Mouse (Mus musculus) ovary, adult 18-20 months (tissue): ENCODE results near the gene Armh2.

Experiments used
- DNase-seq: peaks from one replicate; pipeline ENCODE4 v3.0.0; 2022; ENCODE audit warnings: low spot score, mixed read lengths

Gene Armh2

GRCm38 (mm10) chr13:24741028-24741427 is at the start of gene Armh2:
TSS of gene Armh2 (plus strand) at chr13:24741232.
- no peak for DNase-seq

DNA sequence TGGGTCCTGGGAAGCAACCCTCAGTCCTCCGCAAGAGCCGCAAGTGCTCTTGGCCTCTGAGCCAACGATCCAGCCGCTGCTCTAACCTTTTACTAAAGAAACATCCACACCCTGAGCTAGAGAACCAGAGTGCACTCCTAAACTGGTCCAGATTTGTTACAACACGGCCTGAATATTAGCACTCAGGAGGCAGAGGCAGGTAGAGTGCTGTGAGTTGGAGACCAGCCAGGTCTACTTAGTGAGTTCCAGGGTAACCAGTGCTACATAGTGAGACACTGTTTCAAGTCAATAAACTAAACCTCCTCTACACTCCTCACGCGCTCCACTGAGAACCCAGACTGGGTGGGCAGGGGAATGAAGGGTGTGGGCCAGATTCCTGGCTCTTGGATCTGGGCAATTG is 47.7 kb upstream of the Armh2 start:
- no peak for DNase-seq

- DNase-seq: no peak
These were observed 42.3 kb upstream of the Armh2 start for GRCm38 (mm10) chr13:24698746-24699145.

- DNase-seq: no peak
These were observed 38.9 kb upstream of the Armh2 start for GRCm38 (mm10) chr13:24702128-24702527.

- no peak for DNase-seq
These were observed 31.2 kb upstream of the Armh2 start for GRCm38 (mm10) chr13:24709656-24710396.

DNA sequence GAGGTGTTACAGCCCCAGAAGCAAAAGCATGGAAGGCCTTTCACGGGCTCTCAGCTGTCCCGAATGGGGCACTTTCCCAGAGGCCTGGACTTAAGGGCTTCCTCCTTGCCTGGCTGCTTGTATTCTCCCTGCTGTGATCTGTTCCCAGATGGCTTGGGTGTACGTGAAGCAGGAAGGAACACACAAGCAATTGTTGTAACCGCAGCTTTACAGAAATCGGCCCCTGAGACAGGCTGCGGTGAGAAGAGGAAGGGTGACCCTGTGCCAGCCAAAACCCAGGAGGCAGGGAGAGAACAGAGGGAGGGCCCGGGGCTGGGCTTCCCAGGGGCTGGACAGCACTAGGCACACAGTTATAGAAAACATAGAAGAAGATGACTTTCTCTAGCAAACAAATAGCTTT is 30.1 kb upstream of the Armh2 start:
- no peak for DNase-seq

DNA sequence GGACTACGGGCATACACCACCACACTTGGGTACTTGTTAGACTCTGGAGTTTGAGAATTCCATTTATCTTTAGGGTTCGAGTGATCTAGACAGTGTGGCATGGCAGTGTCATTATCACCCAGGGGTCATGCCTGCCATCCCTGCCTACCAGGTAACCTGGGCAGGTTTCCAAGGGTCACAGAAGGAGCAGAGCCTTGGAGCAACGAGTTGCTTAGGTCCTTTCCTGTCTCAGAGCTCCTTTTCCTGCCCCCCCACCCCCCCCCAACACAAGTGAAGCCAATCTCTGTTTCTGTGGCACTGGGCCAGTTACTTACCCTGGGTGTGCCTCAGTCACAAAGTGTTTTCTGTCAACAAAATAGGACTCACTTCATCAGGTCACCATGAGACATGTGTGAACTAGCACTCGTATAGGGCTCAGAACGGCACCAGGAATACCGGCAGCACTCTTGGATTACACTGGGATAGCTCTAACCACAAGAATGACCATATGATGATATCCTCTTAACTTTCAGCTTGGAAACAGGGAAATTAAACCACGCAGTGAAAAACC is 28.4 kb upstream of the Armh2 start:
- DNase-seq: no peak

GRCm38 (mm10) chr13:24713434-24714000 is 27.5 kb upstream of the Armh2 start:
- DNase-seq: peak; percentile 63

DNA sequence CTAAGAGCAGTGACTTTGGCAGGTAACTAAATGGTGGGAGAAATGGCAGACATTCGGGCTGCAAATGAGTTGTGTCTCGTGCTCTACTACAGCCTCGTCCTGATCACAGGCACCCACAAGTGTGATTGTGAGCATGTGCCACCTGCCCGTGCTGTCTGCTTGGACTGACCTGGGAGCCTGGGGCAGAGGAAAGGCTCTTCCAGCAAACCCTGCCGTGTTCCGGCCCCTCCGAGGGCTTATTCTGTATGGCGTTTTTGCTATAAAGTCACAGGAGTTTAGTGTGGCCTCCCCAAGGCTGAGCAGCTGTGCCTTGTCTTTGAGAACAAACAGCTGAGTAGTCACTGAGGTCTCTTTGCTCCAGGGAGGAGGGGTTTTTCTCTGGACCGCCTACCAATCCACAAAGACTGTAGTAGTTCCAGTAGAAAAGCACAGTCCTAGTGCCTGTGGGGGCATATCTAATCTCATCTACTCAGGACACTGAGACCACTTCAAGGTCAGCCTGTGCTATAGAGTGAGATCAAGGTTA is 26.6 kb upstream of the Armh2 start:
- no peak for DNase-seq

DNA sequence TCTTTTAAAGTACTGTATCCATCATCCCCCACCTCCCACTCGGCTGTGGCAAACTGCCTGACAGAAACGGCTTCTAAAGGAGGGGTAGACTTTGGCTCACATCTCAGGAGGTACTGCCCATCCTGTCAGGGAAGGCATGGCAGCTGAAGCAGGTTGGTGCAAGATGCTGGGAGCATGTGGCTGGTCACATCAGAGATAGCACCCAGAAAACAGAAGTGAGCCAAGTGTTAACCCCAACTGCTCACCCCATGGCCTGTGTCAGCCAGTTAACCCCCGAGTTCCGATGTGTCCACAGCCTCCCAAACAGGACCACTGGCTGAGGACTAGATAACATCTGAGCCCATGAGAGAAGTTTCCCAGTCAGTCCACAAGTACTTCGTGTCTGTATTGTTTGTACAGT is 25.4 kb upstream of the Armh2 start:
- no peak for DNase-seq

DNA sequence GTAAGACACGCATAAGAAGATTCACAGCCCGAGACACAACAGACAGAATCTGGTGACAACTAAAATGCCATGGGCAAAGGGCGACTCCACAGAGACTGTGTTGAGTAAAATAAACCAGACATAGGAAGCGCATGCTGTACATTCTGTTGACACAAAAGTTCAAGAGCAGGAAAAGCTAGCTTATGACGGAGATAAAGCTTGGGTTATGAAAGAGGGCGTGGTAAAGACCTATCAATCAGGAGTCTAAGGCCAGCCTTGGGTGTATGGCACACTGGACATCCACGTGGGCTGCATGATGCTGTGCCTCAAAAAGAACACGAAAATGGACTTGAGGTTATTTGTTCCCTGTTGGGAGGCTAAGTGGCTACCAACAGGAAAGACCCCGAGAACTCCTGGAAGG is 24.6 kb upstream of the Armh2 start:
- DNase-seq: no peak

DNA sequence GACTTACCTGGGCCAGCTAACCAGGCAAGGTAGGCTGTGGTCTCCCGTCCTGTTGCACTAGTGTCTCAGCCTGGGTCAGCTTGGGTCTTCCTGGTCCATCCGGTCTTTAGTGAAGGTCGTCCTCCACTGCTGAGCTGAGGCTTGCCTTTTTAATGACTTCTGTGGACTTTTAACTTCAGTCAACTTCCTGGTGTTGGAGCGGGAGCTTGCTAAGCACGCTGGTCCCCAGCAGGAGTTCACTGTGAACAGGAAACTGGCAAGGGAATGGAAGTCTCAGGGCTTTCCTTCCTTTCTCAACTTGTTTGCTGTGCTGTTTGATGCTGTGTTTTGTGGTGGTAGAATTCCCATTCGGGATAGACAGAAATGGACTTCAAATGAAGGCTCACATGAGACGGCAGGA is 23.4 kb upstream of the Armh2 start:
- DNase-seq: no peak

DNA sequence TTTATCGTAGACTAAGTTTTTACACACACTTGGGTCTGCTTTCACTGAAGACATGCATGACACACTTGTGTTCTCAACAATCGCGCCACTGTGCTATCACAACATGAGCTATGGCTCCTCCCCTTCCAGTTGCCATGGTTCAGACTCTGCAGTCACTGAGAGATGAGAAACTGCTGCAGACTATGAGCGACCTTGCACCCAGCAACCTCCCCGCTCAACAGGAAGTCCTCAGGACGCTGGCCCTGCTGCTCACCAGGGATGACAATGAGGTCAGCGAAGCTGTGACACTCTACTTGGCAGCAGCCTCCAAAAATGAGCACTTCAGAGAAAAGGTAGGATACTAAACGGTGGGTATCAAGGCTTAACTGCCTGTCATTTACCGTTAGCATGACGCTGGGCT is 19.5 kb upstream of the Armh2 start:
- no peak for DNase-seq

DNA sequence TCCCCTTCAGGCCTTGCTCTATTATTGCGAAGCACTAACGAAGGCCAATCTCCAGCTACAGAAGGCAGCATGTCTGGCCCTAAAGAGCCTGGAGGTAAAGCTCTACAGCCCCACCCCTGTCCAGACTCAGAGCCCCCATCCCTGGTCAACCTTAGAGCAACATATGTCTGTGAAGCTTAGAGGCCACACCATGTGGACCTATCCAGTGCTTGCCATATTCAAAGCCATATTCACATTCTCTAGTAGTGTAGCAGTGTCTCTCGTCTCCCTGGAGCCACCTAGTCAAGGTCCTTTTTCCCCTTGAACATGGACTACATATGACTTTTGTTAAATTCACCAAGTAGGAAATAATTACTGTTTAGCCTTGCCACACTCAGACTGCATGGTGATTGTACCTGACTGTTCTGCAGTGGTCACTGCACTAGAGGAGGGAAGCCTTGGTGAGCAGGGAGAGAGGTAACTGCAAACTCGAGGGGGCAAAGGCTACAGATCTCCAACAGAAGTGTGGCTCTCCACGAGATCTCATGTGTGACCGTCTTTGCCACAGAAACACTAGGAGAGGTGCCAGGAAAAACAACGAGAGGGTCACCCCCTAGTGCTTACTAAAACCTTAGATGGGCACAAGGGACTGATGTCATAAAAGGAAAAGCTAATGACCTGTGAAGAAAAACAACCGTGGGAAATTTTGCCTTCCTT is 17.2 kb upstream of the Armh2 start:
- DNase-seq: no peak

DNA sequence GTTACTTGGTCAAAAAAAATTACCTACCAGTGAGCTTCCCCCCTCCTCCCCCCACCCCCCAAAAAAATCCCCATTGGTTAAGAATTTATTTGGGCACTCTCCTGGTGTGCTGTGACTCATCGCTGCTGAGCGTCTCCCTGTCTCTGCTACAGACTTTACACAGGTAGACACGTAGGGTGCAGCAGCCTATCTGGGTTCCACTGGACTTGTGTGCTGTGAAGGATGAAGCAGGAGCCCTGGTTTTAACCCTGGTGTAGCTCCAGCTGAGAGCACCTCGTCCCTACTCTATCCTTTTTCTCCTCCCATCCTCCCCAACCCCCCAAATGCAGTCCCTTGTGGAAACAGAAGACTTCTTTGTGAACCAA is 16.7 kb upstream of the Armh2 start:
- no peak for DNase-seq

- no peak for DNase-seq
These were observed 11.9 kb upstream of the Armh2 start for GRCm38 (mm10) chr13:24729128-24729527.

DNA sequence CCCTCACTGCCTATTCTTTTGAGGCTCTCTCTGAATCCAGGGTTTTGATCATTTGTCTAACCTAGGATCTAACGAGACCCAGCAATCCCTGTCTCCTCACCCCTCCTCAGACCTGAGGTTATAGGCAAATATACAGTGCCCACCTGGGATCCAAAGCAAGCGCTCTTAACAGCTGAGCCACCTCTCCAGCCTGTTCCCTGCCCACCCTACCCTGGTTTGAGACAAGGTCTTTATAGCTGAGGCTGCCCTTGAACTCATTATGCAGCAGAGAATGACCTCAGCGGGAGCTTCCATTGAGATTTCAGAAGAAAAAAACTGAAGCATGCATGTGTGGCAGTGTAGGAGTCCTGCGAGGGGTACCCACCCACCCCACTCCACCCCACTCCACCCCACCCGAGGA is 6.5 kb upstream of the Armh2 start:
- no peak for DNase-seq

GRCm38 (mm10) chr13:24735608-24736131 is 5.4 kb upstream of the Armh2 start:
- no peak for DNase-seq

DNA sequence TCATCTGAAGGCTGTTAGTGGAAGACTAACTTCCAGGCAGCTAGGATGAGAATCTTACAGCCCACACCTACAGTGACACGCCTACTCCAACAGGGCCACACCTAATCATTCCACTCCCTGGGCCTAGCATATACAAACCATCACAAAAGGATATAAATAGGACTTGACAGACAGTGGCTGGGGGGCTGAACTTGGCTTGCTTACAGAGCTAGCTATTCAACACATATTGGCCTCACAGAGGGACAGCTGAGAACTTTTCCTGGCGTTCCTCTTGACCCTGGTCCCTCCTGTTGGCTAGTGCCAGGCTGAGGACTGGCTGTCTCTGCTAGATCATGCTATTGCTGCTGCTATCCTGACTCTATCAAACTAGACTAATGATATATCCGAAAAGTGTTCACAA is 6.8 kb downstream of the Armh2 start:
- no peak for DNase-seq

DNA sequence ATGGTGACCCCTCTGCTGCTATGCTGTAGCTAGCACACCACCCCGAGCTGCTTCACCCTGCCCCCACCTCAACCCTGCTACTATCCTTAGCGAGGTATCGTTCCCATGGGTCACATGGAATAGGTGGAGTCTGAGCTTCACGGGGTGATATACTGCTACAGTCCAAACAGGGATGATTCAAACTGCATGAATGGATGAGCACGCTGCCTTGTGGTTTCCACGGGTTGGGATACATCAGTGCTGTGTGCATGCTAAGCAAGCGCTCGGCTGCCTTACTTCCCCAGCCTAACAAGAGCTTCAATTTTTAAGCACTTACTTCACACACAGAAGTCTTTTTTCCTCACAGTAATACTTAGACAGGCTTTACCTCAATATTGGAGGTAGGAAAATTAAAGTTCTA is 9.8 kb downstream of the Armh2 start:
- no peak for DNase-seq

- DNase-seq: no peak
These were observed 10.4 kb downstream of the Armh2 start for GRCm38 (mm10) chr13:24751396-24751795.

DNA sequence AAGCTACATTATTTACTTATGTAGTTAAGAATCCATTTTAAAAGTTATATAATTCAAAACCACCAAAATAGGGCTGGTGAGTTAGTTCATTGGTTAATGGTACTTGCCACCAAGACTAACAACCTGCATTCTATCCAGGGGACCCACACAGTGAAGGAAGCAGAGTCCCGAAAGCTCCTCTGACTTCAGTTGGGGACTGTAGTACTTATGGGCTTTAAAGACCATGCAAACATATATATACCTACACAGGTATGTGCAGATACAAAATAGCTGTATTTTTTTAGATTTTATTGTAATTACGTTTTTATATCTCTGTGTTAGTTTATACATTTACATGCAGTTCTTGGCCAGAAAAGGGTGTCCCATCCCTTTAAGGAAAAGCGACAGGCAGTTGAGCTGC is 15.7 kb downstream of the Armh2 start:
- DNase-seq: no peak
